Mouse (Mus musculus) kidney, postnatal 10 days (tissue): ENCODE data around the gene Eps8.
"Not testable (repeated sequence)": the region's sequence is repeated elsewhere in the genome, so short reads cannot be mapped to it uniquely, and the experiment has no call there.

ENCODE experiments used
- DNase-seq: peaks from one replicate; pipeline ENCODE4 v3.0.0; 2021; ENCODE audit warnings: mixed read lengths

Eps8 gene

DNA sequence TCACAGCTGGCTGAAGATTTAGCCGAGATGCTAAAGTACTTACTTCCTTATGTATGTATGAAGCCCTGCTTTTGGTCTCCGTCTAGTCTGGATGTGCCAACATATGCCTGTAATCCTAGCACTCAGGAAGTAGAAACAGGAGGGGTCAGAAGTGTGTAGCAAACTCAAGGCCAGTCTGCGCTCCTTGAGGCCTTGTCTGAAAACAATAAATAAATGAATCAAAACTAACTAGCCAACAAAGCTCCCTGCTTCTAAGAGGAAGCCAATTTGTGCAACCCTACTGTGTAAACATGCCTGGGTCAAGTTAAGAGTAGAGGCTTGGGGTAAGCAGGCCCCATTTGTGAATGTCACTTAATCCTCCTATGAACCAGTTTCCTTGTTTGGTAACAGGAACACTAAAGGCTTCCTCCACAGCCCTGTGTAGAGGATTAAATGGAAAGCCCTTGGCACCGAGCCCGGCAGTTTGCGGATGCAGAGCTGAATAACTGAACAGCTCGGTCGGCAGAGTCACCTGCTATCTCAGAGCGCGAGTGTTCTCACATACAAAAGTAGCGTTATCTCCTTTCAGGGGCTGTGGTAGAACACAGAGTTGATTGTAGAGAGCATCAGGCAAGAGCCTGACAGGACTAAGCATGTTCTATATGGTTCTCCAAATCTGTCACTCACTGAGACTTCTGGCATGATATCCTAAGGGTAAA lies 183.6 kb downstream of the Eps8 start:
- DNase-seq = peak; percentile 95

DNA sequence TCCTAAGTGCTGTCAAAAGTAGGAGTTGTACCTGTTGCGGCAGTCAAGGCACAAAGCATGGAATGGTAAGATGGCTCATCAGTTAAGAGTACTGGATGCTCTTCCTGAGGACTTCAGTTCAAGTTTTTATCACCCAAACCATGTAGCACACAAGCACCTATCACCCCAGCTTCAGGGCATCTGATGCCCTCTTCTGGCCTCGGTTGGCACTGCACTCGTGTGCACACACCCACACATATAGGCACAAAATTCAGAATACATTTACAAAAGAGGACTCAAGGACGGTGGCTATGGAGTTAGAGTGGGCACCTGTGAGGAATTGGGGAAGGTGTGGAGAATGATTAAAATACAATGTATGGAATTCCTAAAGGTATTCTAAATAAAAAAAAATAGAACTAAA lies 185.1 kb downstream of the Eps8 start:
- DNase-seq = no peak

GRCm38 (mm10) chr6:137467696-137468095 lies 187.0 kb downstream of the Eps8 start:
- DNase-seq = no peak

GRCm38 (mm10) chr6:137466256-137466655 lies 188.4 kb downstream of the Eps8 start:
- DNase-seq = no peak

DNA sequence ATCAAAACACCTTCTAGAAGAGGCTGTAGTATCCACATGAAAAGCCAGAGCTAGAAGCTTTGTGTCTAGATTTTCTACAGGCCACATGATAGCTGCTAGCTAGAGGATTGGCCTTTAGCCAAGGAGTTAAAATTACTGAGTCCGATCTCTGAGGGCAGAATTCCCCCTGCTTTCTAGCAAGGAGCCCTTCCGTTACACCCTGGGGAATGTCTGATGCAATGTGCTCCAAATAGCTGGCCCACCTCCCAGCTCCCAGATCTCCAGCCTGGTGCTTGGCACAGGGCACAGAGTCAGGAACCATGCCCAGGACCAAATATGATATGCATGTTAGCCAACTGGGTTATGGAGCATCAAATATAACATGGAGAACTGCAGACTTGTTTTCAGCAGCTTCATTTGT lies 189.4 kb downstream of the Eps8 start:
- DNase-seq = peak; percentile 57

GRCm38 (mm10) chr6:137463771-137464170 lies 190.9 kb downstream of the Eps8 start:
- no peak for DNase-seq

DNA sequence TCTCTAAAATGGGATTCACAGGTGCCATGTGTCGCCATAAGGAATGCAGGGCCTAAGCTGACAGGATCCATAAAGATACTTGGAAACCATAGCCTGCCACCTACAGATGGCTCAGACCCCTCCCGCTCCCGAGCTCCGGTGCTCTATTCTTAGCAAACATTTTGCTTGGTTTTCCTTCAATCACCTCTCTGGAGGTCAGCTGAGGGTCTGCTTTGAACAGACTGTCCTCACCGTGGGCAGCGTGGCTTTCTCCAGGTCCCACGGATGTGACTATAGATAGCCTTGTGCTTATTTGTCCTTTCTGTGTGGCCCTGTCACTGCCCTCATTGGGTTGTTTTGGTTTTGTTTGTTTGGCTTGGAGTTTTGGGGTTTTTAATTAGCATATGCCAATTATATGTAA lies 196.5 kb downstream of the Eps8 start:
- DNase-seq = no peak

DNA sequence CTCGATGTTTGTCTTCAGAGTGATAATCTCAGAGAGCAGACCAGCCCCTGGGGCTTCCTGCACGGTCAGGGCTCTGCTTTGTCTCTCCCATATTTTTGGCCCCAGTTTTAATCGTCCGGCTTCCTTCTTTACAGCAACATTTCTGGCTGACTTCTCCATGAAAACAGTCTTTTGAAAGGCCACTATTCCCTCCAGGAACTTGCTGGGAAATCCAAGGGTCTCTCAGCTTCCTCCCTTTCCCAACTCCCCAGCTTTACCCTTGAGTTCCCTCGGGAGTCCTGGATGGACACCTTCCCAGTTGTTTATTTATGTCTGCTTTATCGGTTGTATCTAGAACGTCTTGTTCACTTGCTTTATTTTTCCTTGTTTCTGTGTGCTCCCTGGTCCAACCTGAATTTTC lies 197.5 kb downstream of the Eps8 start:
- DNase-seq = no peak

GRCm38 (mm10) chr6:137456064-137456463 lies 198.6 kb downstream of the Eps8 start:
- no peak for DNase-seq

- DNase-seq = peak; percentile 40
Observed at GRCm38 (mm10) chr6:137455537-137456041, 199.1 kb downstream of the Eps8 start.

DNA sequence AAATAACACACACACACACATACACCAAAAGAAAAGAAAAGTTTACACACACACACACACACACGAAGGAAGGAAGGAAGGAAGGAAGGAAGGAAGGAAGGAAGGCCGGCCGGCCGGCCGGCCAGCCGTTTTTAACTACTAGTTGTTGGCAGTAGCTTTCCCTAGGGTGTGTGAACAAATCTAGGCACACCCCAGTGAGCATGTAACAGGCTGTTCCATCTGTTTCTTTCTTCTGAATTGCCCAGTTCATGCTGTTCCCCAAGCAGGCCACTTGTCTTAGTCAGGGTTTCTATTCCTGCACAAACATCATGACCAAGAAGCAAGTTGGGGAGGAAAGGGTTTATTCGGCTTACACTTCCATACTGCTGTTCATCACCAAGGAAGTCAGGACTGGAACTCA lies 208.6 kb downstream of the Eps8 start:
- not testable (repeated sequence) for DNase-seq

DNA sequence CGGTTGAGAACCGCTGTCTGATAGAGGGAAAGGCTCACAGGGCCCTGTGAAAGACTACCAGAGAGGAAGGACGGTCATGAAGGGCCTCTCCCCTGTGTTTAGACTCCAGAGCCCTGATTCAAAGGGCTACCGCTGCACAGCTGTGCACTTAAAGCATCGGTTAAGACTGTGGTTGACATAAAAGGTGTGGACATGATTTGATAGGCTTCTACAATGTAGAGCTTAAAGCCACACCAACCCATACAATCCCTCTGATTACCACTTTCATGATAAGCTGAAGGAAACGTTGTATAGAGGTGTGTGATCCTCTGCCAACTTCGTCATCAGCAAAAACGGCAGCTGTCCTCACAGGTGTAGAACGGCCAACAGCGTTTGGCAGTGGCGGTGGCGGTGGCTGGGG lies 211.6 kb downstream of the Eps8 start:
- DNase-seq = no peak

GRCm38 (mm10) chr6:137440559-137441486 lies 213.9 kb downstream of the Eps8 start:
- DNase-seq = no peak

DNA sequence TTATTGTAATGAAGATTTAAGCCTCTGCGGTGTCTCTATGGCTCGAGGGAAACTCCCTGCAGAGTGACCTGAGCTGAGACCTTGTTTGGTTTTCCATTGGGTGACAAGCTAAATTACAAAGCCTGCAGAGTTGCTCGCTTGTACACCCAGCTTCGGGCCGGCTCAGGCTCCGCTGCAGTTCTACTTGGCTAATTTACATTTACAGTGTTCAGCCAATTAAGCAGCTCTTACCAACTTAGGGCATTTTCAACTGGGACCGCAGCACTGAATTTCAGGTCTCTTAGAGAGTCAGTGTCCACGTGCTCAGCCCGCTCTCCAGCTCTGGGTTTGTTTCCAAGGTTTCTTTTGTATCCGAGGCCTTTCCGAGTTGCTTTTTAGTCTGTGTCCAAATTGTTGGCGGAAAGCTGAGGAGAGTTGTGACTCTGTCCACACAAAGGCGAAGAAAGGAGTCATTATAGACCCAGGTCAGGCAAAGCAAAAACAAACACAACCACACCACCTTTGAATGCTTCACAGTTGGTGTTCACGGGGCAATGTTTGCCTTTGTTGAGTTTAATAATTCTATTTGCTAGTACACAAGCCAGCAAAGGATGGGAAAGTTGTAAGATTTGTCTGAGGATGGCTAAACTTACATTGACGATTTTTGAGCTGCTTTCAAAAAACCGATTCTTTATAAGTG lies 216.6 kb downstream of the Eps8 start:
- peak; percentile 33 for DNase-seq

DNA sequence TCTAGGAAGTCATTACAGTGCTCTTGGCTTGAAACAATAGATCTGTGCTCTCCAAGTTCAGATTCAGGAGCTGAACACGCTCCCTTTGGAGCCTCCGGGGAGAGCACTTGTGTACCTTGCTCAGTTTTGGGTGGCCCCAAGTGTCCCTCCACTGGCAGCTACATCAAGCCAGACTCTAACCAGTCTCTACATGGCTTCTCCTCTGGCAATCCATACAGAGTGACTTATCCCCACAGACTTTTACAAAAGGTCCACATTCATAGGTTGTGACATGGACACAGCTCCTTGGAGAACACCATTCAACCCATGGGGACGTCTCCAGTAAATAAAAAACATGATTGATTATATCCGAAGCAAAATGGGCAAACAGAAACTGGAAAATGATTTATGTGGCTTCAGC lies 217.2 kb downstream of the Eps8 start:
- DNase-seq = no peak

- DNase-seq = no peak
Observed at GRCm38 (mm10) chr6:137433521-137434137, 221.0 kb downstream of the Eps8 start.
